Mouse (Mus musculus): Measurements from ENCODE around the gene Il13ra2.
"Not testable (repeated sequence)": the region's sequence is repeated elsewhere in the genome, so short reads cannot be mapped to it uniquely, and the experiment has no call there.

DNA sequence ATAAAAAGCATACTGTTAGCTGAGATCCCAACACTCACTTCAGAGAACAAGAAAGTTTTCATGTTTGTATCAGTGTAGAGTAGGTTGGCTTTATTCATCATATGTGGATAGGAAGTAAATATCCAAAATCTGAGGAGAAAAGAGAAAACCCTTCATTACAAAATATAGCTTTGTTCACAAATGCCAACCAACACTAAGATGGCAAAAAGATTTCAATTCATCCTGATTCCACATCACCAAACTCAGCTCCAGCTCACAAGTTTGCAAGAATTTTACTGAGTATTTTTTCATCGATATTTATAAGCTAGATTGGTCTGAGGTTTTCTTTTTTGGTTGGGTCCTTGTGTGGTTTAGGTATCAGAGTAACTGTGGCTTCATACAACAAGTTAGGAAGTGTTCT lies 24.6 kb upstream of the Il13ra2 start, which contains the start of gene Vmn1r239-ps:
- not testable (repeated sequence) for TF ChIP-seq CTCF (IDR thresholded peaks at IDR 0.05; ENCODE audit: low read depth, low read length); POLR2A (IDR thresholded peaks at IDR 0.05; ENCODE audit: borderline replicate concordance, low read depth, low read length)

Data from bone marrow macrophage, adult 2 months (primary cell).